Mouse (Mus musculus) embryo, embryonic 9.5 days (tissue): ENCODE measurements around the gene Fkbp9.
A peak's percentile ranks its signal among the peaks of the same experiment; 100 is the strongest.
"Not testable (repeated sequence)": the region's sequence is repeated elsewhere in the genome, so short reads cannot be mapped to it uniquely, and the experiment has no call there.

Source experiments
- DNase-seq: peaks from one replicate; pipeline ENCODE4 v3.0.0-alpha.2; 2017; ENCODE audit errors: extremely low spot score

Gene Fkbp9

DNA sequence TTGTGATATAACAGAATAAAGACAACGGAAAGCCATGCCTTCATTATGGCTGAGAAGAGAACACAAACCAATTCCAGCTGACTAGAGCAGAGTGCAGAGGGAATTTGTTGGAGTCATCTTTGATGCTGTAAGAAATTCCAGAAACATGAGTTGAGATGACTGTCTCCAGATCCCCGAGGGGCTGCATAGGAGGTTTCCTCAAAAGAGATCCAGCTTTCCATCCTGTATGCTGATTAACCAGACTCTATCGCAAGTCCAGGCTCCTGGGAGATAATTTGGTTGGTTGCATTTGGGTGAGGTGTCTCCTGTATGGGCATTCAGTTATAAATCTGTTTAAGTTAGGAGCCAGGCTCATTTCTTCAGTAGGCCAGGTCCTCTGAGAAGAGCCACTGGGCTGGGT lies 5.8 kb downstream of the Fkbp9 start:
- DNase-seq, result no peak

DNA sequence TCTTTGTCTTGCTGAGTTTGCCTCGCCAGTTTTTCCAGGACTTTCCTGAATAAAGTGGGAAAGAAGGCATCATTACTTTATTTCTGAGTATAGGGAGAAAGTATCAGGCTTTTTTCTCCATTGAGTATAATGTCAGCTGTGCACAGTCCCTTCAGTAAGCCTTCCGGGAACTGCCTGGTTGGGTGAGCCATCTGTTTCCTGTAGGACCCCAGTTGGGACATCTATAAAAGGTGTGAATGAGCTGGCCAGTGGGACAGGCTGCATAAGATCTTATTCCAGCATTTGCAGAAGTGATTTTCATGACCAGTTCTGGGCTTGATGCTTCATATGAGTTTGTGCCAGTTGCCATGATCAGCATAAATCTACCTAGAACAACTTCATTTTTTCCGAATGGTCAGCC lies 11.4 kb downstream of the Fkbp9 start:
- DNase-seq, result no peak

DNA sequence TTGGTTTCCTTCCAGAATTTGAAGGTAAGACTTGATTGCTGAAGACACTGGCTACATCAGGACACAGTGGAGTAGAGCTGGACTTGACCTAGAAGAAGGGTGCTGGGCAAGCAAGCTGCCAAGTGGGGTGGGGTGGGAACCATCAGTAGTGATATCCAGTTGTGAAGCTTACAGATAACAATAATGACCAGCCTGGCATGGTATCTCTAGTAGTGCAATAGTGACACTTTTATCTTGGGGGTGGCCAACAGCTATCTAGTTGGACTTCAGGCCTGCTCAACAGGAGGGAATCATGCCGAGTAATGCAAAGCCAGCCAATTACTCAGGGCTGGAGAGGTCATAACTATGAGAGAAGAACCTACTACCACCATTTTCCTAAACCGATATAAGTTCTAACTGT lies 12.5 kb downstream of the Fkbp9 start:
- no peak for DNase-seq

DNA sequence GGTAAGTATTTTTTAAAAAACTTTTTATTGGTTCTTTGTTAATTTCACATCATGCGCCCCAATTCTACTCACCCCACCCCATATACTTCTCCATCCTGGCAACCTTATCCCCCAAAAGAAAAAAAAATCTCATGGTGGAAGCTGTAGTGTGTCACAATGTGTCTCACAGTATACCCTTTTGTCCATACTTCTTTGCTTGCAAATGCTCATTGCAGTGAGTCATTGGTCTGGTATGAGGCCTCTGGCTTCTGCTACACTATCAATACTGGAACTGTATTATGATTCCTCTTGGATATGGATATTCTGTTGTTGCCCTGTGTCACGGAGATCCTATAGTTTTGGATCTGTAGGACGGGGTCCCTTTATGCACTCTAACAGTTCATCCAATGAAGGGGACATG lies 17.1 kb downstream of the Fkbp9 start:
- DNase-seq, result no peak

DNA sequence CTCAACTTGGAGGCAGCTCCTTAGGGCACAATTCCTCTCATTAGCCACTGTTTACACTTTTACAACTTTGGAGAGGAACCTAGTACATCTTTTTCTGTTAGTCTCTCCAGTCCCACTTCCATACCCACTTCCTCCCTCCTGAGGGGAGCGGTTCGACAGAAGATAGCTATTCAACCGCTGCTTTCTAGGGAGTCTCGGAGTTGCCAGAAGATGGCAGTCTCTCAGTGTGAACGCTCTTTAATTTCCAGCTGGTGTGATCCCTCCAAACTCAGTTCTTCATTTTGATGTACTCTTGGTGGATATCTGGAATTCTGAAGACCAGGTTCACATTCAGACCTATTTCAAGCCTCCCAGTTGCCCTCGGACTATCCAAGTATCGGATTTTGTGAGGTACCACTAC lies 18.5 kb downstream of the Fkbp9 start:
- DNase-seq, result no peak

DNA sequence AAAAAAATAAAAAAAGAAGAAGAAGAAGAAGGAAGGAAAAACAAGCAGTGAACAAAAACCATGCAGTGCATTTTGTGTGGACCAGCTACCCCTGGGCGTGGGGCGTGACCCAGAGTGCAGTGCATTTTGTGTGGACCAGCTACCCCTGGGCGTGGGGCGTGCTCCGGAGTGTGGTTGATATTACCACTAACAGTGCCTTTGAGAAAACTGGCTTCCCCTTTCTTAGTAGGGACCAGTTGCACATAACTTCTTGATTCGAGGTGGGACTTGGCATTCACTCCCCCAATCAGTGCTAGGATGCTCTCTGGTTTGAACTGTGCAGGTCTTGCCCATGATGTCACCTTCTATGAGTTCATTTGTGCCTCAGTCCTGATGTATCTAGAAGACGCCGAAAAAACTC lies 22.9 kb downstream of the Fkbp9 start:
- no peak for DNase-seq

DNA sequence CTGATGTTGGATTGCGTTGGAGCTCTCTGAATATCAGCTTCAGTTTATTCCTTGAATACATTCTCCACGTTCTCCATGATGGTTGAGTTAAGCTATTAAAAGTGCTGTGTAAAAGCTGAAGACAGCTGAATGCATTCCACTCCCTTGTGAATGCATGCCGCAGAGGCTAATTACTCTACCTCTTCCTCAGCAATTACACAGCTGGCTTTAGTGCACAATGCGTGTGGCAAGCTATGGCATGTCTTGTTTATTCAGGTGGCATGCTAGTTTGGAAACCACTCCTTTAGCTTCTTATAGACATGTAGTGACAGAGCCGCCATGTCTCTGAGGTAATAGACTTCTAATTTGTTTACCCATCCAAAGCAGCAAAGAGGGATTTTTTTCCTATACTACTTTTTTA lies 24.9 kb downstream of the Fkbp9 start:
- DNase-seq, result peak; percentile 15

DNA sequence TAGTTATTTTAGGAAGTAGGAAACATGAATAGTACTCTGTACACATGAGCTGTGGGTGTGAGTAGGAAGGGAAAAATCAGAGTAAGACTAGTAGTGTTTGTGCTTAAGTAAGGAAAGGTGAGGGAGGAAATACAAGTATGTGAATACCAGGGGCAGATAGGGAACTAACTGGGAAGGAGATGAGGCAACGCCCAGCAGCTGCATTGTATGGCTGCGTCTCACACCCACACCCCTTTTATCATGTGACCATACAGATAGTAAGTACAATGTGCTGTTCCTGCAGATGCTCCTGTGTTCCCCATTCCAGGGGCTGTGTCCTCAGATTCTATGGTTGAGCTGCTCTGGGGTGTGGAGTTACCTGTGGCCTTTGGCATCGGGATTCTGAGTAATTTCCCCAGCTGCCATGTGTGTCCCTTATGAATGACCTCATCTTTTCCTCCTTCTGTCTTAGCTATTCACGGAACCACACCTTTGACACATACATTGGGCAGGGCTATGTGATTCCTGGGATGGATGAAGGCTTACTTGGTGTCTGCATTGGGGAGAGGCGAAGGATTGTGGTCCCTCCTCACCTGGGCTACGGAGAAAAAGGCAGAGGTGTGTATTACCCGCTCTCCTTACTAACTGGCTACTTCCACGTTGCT lies 28.5 kb downstream of the Fkbp9 start:
- DNase-seq, result no peak

DNA sequence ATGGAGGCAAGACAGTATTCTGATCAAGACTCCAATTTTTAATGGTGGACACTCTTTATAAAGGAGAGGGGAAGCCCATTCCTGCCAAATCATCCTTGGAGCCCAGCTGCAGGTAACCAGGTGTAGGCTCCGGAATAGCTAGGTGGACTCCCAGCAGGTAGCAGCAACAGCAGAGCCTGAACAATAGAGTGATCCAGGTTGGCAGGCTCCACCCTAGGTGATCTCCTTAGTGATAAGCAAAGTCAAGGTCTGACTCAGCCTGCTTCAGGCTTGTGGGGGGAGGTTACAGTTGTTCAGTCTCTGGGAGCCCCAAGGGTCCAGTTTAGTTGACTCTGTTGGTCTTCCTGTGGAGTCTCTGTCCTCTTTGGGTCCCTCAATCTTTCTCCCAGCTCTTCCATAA lies 35.0 kb downstream of the Fkbp9 start:
- not testable (repeated sequence) for DNase-seq

DNA sequence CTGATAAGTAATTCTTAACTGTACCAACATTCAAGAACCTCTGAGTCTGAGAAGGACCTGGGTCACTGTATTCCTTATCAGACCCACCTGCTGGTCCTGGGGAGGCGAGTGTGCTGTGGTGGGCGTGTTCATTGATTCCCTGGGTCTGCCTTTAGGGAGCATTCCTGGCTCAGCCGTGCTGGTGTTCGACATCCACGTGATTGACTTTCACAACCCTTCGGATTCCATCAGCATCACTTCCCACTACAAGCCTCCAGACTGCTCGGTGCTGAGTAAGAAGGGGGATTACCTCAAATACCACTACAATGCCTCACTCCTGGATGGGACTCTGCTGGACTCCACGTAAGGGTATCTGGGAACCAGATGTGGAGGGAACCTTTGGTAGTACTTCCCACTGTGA lies 36.7 kb downstream of the Fkbp9 start:
- DNase-seq, result no peak

DNA sequence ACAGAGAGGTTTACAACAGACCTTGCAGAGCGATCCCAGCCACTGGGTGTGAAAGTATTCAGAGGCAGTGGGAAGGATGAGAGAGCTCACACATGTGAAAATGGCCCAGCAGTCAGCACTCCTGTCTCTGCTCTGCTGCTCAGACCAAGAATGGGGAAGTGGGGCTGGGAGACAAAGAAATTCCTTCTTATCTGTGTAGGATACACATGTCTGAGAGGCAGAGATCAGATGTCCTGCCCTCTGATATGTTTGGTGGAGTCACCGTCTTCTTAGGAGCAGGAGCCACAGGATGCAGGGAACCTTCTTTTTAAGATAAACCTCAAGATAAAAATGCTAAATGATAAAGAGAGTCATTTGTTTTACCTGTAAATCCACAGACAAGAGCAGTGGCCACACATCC lies 38.2 kb downstream of the Fkbp9 start:
- no peak for DNase-seq

DNA sequence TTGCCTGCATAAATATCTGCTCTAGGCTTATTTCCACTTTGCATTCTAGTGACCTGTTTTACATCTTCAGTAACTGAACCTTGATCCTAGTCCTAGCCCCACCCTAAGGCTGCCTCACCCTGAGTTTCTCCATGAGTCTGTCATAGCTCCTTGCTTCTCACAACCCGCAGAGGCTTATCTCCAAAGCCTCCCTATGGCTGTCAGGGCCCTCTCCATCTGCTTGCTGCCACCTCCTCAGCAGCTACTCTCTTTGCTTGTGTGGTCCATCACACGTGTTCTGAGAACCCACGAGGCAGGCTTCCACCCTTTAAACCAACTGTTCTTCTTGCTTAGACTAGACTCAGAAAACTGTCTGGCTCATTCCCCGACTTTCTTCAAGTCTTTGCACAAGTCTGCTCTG lies 45.0 kb downstream of the Fkbp9 start:
- DNase-seq, result no peak

DNA sequence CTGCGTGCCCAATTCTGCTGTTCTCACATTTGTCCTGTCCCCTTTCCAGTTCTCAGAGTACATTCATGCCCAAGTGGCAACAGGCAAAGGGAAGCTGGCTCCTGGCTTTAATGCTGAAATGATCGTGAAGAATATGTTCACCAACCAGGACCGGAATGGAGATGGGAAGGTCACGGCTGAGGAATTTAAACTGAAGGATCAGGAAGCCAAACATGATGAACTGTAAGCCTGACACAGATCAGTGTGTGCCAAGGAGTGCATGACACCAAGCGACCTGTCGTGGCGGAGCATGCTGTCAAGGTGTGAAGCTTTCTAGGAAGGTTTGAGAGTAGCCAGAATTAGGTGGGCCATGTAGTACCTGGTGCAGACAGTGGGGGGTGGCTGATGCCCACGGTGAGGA lies 46.1 kb downstream of the Fkbp9 start:
- DNase-seq, result no peak

DNA sequence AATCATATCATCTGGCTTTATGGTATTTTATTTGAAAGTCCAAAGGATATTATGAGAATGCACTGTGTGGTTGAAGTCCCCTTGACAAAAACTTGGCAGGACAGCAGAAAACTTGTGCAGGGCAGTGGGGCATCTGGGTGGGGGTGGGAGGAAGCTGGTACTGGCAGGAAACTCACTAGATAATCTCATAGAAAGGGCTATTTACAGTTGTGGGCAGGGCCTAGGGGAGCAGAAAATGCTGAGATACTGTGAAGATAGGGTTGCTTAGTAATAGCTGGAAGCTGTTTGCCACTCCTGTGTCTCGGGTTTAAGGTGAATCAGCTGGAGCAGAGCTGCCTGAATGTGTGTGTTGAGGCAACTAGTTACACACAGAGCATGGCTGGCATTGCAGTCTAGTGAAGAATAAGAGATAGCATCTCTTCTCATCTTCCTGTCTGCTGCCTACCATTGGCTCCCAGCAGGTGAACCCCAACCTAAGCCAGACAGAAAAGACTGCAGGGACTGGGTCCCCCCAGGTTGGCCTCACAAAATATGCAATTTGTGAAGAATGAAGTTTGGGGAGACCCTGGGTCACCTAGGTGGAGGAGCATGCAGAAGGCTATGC lies 47.6 kb downstream of the Fkbp9 start:
- DNase-seq, result no peak

DNA sequence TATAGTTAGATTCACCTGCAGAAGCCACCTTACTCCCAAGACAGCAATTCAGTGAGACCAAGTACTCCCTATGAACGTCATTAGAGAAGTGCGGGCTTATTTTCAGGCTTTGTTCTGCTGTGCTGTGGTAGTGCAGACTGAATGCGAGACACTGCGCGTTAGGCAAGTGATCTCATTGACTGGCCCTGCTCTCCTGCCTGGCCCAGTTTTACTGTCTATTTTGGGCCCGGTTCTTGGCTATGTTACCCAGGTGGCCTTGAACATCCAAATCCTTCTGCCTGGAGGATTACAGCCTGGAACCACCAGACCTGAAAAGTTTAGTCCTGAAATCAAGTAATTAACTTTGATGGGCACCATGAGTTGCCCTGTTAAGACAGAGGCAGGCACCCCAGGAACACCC lies 56.7 kb downstream of the Fkbp9 start:
- no peak for DNase-seq

DNA sequence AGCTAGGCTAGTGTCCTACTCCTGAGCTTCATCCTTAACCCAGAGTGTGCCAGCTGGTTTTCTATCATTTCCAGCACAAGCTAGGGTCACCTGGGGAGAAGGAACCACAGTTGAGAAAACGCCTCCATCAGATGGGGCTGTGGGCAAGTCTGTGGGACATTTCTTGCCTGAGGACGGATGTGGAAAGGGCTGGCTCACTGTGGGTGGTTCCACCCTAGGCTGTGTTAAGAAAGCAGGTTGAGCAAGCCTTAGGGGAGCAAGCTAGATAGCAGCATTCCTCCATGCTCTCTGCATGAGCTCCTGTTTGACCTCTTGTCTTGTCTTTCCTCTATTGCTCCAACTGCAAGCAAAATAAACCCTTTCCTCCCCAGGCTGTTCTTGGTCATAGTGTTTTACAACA lies 58.9 kb downstream of the Fkbp9 start:
- no peak for DNase-seq

DNA sequence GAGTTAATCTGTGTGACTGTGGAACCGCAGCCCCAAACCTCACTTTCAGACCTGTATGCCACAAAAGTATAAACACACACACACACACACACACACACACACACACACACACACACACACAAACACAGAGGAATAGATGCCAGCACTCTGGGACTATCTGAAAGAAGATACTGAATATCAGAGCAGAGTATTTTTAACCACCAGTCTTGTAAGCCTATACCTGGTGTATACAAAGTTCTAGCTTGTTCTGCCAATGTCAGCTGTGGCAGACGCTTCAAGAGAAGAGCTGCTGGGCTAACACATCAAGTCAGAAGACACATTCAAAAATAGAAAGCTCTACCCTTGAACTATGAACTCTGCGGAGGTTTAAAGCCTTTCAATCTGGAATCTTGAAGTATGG lies 67.7 kb downstream of the Fkbp9 start:
- no peak for DNase-seq

DNA sequence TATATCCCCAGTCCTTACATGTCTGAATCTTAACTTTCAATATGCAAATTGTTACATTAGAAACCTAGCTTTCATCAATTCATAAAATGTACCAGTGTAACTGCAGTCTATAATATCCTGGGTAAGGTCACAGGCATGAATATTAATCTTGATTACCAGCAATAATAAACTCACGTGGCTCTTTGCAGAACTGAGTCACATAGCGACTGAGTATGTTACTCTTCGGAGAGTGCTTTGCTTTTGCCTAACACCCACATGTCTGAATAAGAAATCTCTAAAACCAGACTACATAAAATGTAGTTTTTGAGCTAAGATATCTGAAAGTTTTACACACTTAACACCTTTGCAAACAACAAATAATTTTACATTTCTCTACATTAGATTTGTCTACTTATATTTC lies 69.5 kb downstream of the Fkbp9 start:
- no peak for DNase-seq

DNA sequence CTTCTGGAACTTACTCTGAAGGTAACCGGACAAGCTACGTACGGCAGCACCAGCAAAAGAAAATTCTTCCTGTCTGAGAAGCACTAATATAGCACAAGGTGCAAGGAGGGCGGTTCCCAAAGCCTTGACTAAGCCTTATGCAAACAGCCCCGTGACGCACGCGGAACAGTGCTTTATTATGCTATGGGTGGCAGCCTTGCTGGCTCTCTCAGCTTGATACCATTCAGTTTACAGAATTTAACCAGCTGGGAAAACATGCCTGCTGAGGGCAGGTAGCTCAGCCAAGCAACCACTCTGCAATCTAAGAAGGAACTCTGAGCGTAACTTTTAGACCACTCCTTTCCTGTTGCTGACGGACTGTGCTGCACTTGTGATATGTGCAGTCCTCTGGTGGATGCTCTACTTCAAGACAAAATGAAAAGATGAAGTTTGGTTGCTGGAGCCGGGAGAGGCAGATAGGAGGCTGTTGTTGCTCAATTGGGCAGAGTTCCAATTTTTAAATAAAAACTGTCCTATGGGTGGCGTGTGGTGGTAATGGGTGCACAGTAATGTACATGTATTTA lies 70.0 kb downstream of the Fkbp9 start:
- DNase-seq, result peak; percentile 12

DNA sequence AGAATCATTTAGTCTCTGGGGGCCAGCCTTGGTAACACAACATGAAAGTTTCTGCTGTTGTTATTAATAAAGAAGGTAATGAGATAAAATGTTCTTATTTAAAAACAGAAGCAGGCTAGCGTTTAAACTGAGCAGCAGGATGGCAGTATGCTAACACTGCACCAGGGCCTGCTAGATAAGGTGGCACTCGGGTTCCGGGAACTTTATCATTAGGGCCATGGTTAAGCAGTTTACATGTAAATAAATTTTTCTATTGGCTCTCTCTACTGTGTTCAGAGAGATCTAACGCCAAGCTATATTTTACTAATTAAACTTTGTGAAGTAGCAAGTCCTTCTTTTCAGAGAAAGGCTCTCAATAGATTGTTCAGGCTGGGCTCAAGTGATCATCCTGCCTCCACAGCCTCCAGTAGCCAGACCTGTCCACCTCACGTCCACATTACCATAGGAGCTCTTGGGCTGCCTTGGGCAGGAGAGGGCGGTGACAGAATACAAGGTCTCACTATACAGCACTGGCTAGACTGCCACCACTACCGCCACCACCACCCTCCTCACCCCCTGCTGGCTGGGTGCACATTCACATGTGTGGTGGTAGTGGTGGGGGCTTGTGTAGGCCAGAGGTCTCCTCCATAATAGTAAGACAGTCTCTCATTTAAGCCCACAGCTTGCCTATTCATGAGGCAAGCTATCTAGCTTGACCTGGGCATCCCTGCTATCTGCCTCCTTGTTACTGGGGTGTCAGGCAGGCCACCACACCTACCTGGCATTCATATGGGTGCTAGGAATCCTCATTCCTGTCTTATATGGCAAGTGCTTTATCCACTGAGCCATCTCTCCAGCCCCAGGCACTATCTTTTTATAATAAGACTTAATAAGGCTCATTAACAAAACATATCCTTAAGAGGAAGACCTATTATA lies 71.0 kb downstream of the Fkbp9 start:
- DNase-seq, result no peak

DNA sequence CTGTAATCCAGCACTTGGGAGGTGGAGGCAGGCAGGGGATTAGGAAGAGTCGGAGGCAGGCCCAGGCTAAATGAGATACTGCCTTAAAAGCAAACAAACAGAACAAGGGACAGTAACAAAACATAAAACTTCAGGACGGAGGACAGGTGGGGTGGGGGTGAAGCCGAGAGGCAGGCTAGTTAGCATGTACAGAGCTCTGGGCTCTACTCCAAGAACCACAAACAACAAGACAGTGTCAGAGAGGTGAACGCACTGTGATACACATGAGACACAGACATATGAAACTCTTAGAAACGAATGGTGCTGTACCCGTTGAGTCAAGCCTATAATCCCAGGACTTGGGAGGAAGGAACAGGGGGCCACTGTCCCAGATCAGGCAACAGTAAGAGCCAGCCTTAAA lies 72.0 kb downstream of the Fkbp9 start:
- DNase-seq, result no peak

DNA sequence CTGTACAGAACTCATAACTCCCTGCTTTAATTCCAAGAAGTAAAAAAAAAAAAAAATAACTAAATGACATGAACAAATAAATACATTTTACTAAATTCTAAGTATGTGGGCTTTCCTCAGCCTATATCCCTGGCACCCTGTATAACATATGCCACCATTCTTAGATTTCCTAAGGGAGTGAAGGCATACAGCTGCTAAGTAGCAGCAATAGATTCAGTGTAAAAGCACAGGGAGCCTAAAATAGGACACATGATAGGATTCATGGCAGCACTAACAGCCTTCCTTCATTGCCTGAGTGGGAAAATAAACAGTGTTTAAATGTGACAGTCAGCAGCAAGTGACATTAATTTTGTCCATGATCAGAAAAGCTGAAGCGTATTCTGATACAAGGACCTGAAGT lies 72.5 kb downstream of the Fkbp9 start:
- DNase-seq, result no peak

DNA sequence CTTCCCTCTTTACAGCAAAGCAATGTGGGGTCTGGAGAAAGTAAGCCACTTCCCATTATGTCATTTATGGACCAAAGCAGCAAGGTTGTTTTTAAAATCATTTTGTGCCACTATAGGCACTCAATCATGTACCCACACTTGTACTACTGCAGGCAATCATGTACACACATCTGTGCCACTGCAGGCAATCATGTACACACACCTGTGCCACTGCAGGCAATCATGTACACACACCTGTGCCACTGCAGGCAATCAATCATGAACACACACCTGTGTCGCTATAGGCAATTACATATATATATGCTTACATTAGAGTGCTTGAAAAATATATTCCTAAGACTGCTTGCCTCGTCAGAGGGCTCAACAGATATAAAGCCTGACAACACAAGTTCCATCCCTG lies 73.1 kb downstream of the Fkbp9 start:
- DNase-seq, result no peak
